In genomic region chr2:58566049-58566409, GRCm38 (mm10) we compare ENCODE assay signal across 8 mouse cellular contexts. TPM values are rescaled to one million over a fixed set of nuclear protein-coding genes. Genes with fewer than 3 reads are reported as not detected.
A peak's percentile ranks its signal among the peaks of the same experiment; 100 is the strongest.
DNase-seq lines count a peak whose midpoint lies in the region; ATAC-seq and TF ChIP-seq lines count a peak whose summit lies in the region.

No protein-coding gene starts in this region.

- TF ChIP-seq EP300 in ES-Bruce4 (IDR thresholded peaks at IDR 0.05; ENCODE audit: insufficient read depth, low read depth, low read length) = no peak

- H3K9me3 ChIP-seq in ES-Bruce4 (replicated peaks; ENCODE audit: control insufficient read depth, insufficient read depth, low read length, poor library complexity, severe bottlenecking) = no peaks in the 10 kb centered on the region
- no peaks in the 10 kb centered on the region for H3K9me3 ChIP-seq in embryonic facial prominence, embryonic 15.5 days (replicated peaks)
- no peaks in the 10 kb centered on the region for H3K9me3 ChIP-seq in intestine, embryonic 14.5 days (ENCODE audit: control insufficient read depth, low read length)
- no peaks in the 10 kb centered on the region for H3K9me3 ChIP-seq in midbrain, embryonic 13.5 days

- no peaks in the 10 kb centered on the region for H3K36me3 ChIP-seq in ES-Bruce4 (ENCODE audit: control insufficient read depth, insufficient read depth, low read length, poor library complexity, severe bottlenecking)
- no peaks in the 10 kb centered on the region for H3K36me3 ChIP-seq in embryonic facial prominence, embryonic 15.5 days
- H3K36me3 ChIP-seq in intestine, embryonic 14.5 days (ENCODE audit: control insufficient read depth, insufficient read depth, low read length) = no peaks in the 10 kb centered on the region
- H3K36me3 ChIP-seq in midbrain, embryonic 13.5 days = no peaks in the 10 kb centered on the region

- peak overlapping the region; percentile 57 for H3K4me2 ChIP-seq in embryonic facial prominence, embryonic 15.5 days (replicated peaks)
- peak overlapping the region; percentile 74 for H3K4me2 ChIP-seq in intestine, embryonic 14.5 days (ENCODE audit: low read length)
- peak overlapping the region; percentile 72 for H3K4me2 ChIP-seq in midbrain, embryonic 13.5 days (replicated peaks)

- no peak for TF ChIP-seq POLR2A in ES-Bruce4 (IDR thresholded peaks at IDR 0.05; ENCODE audit: insufficient read depth, low read length)

- TF ChIP-seq CTCF in ES-Bruce4 (IDR thresholded peaks at IDR 0.05; ENCODE audit: low read depth, low read length) = no peak

- H3K27me3 ChIP-seq in ES-Bruce4 (ENCODE audit: control insufficient read depth, insufficient read depth, low read length, poor library complexity, severe bottlenecking) = no peaks in the 10 kb centered on the region
- no peaks in the 10 kb centered on the region for H3K27me3 ChIP-seq in embryonic facial prominence, embryonic 15.5 days
- no peaks in the 10 kb centered on the region for H3K27me3 ChIP-seq in intestine, embryonic 14.5 days (replicated peaks; ENCODE audit: control insufficient read depth, insufficient read depth, low read length)
- no peaks in the 10 kb centered on the region for H3K27me3 ChIP-seq in midbrain, embryonic 13.5 days

- H3K4me1 ChIP-seq in ES-Bruce4 (ENCODE audit: control insufficient read depth, insufficient read depth, low read length) = no peaks in the 10 kb centered on the region
- H3K4me1 ChIP-seq in embryonic facial prominence, embryonic 15.5 days = peaks cover 46% of the 10 kb centered on the region
- peaks cover 31% of the 10 kb centered on the region for H3K4me1 ChIP-seq in intestine, embryonic 14.5 days (replicated peaks; ENCODE audit: control insufficient read depth, insufficient read depth, low read length)
- peaks cover 45% of the 10 kb centered on the region for H3K4me1 ChIP-seq in midbrain, embryonic 13.5 days (replicated peaks)

- WGBS in embryonic facial prominence, embryonic 15.5 days = 3% methylated on average over 6 of the region's 6 CpGs
- WGBS in intestine, embryonic 14.5 days = 11% methylated on average over 6 of the region's 6 CpGs
- 2% methylated on average over 6 of the region's 6 CpGs for WGBS in midbrain, embryonic 13.5 days

- 0 out of 2 replicates have a peak, but pooled peaks have one; percentile 21 for ATAC-seq in embryonic facial prominence, embryonic 15.5 days (ENCODE audit: insufficient number of reproducible peaks, low FRiP score, low TSS enrichment, low read depth)
- ATAC-seq in intestine, embryonic 14.5 days (replicated peaks; ENCODE audit: low FRiP score, low TSS enrichment, low read depth) = no peak; the same call in 1 of the 2 replicates
- no peak for ATAC-seq in midbrain, embryonic 13.5 days

- H3K4me3 ChIP-seq in ES-Bruce4 (ENCODE audit: low read depth, low read length) = peak overlapping the region; percentile 82
- peak overlapping the region; percentile 85 for H3K4me3 ChIP-seq in embryonic facial prominence, embryonic 15.5 days (replicated peaks)
- H3K4me3 ChIP-seq in intestine, embryonic 14.5 days (ENCODE audit: low read depth, low read length) = peak overlapping the region; percentile 79
- peak overlapping the region; percentile 91 for H3K4me3 ChIP-seq in midbrain, embryonic 13.5 days (replicated peaks)

- intact Hi-C loops in gastrocnemius, postnatal 14 days (cut with DNase I; ENCODE audit: low total_unique reads) = loop anchor here (5.0 kb wide), 1 partner anchor 79 kb away; no protein-coding TSS in a partner anchor

- no peak overlapping the region for H3K27ac ChIP-seq in ES-Bruce4 (ENCODE audit: insufficient read depth, low read length)
- H3K27ac ChIP-seq in embryonic facial prominence, embryonic 15.5 days (replicated peaks) = peak overlapping the region; percentile 98
- peak overlapping the region; percentile 92 for H3K27ac ChIP-seq in intestine, embryonic 14.5 days (ENCODE audit: low read depth)
- peak overlapping the region; percentile 98 for H3K27ac ChIP-seq in midbrain, embryonic 13.5 days

- peak overlapping the region; percentile 97 for H3K9ac ChIP-seq in ES-Bruce4 (ENCODE audit: low read depth, poor library complexity, severe bottlenecking)
- H3K9ac ChIP-seq in embryonic facial prominence, embryonic 15.5 days = peak overlapping the region; percentile 87
- H3K9ac ChIP-seq in intestine, embryonic 14.5 days (ENCODE audit: low read length) = peak overlapping the region; percentile 87
- peak overlapping the region; percentile 91 for H3K9ac ChIP-seq in midbrain, embryonic 13.5 days (replicated peaks)

- peak; percentile 36 for DNase-seq in gastrocnemius, adult 18-20 months (ENCODE audit: low spot score)
- no peak for DNase-seq in gastrocnemius, postnatal 14 days
- DNase-seq in intestine, embryonic 14.5 days (ENCODE audit: low spot score) = peak; percentile 74
- no peak for DNase-seq in layer of hippocampus, adult 9-11 months
- DNase-seq in layer of hippocampus, adult 18-20 months (ENCODE audit: low spot score in 2 of 2) = no peak

RNA-seq across cellular contexts. Expression of gene Acvr1, which starts 0.9 kb away (rescaled TPM):
- 10 to 100 TPM; 20.6 to 26.8 TPM for total RNA-seq in gastrocnemius, adult 18-20 months (2021)
- 10 to 100 TPM; 10.4 to 18.4 TPM for total RNA-seq in gastrocnemius, postnatal 14 days (2021)
- polyA plus RNA-seq in ES-Bruce4 (2011; ENCODE audit: insufficient read depth, insufficient read length, low read depth, missing spikeins) = 8.6 and 9.0 TPM in 2 replicates
- polyA plus RNA-seq in embryonic facial prominence, embryonic 15.5 days (2015; fragmentation: Nextera tagmentation; extraction: Ambion mirVana) = 9.2 and 10.4 TPM in 2 replicates
- 8.0 and 8.2 TPM in 2 replicates for polyA plus RNA-seq in intestine, embryonic 14.5 days (2014; fragmentation: Nextera tagmentation; extraction: Ambion mirVana)
- polyA plus RNA-seq in midbrain, embryonic 13.5 days (2015; fragmentation: Nextera tagmentation; extraction: Ambion mirVana) = 3.6 and 4.2 TPM in 2 replicates
- total RNA-seq in layer of hippocampus, adult 18-20 months (2021) = 10 to 100 TPM; 43.3 to 45.7 TPM

RNA-seq across cellular contexts. Expression of gene Upp2, which starts 1.1 kb away (rescaled TPM):
- total RNA-seq in gastrocnemius, adult 18-20 months (2021) = 1 to 10 TPM; 2.1 to 3.1 TPM
- 1 to 10 TPM in 1 of 2 experiments, under 1 TPM in 1; 0.86 to 1.3 TPM for total RNA-seq in gastrocnemius, postnatal 14 days (2021)
- polyA plus RNA-seq in ES-Bruce4 (2011; ENCODE audit: insufficient read depth, insufficient read length, low read depth, missing spikeins) = 1.4 TPM in 1 of 2 replicates, not detected in the other
- polyA plus RNA-seq in embryonic facial prominence, embryonic 15.5 days (2015; fragmentation: Nextera tagmentation; extraction: Ambion mirVana) = 10.3 and 11.0 TPM in 2 replicates
- polyA plus RNA-seq in intestine, embryonic 14.5 days (2014; fragmentation: Nextera tagmentation; extraction: Ambion mirVana) = 9.0 and 9.1 TPM in 2 replicates
- 9.8 and 11.6 TPM in 2 replicates for polyA plus RNA-seq in midbrain, embryonic 13.5 days (2015; fragmentation: Nextera tagmentation; extraction: Ambion mirVana)
- total RNA-seq in layer of hippocampus, adult 18-20 months (2021) = 10 to 100 TPM; 31.9 to 35.6 TPM

Comparison
In these comparisons a context has a peak if more than half of its experiments do, and no peak if none do; other contexts are left out.
1. DNase-seq: peak in gastrocnemius, adult 18-20 months (single experiment) and intestine, embryonic 14.5 days (single experiment); none in gastrocnemius, postnatal 14 days (single experiment), layer of hippocampus, adult 9-11 months (single experiment) and layer of hippocampus, adult 18-20 months (0 of 2).
2. Peak in every context shown above with its lines, with median percentiles within 50 percentile points of each other: H3K4me3 ChIP-seq, H3K9ac ChIP-seq and H3K4me2 ChIP-seq.